Mouse (Mus musculus) gastrocnemius, adult 8-10 months (tissue): ENCODE data around the gene Trim2. TPM values are rescaled to one million over a fixed set of nuclear protein-coding genes. Genes with fewer than 3 reads are reported as not detected.
A peak's percentile ranks its signal among the peaks of the same experiment; 100 is the strongest.

Experiments
- DNase-seq, 2 experiments: peaks; one replicate each; pipeline ENCODE4 v3.0.0; 2022; ENCODE audit warnings: low spot score in 2 of 2
- total RNA-seq, 4 experiments: library from RNA; stranded (reverse); gene quantifications; 2 replicates each; pipeline ENCODE4 v1.2.4; 2022

The Trim2 gene
- total RNA-seq: 1 to 10 TPM in 3 of 4 experiments, under 1 TPM in 1; 0.92 to 3.0 (median 1.8) TPM

DNA sequence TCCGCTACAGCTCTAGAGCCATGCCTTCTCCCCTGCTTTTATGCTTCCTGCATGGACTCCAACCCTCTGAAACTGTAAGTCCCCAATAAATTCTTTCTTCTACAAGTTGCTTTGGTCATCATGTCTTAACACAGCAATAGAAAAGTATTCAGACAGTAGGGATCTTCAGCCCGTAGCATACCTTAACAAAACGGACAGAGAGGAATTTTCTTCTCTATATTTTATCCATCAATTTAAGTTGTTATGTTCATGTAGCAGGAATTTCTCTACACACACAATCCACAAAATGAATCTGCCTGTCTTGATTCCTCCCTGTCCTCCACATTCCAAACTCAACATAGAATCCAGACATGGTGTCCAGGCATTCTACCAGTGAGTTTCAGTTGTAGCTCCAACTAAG, at the start of gene Trim2:
Trim2 (minus strand) TSS at position 101 of the 400 bp plus-strand sequence.
- DNase-seq: no peak

DNA sequence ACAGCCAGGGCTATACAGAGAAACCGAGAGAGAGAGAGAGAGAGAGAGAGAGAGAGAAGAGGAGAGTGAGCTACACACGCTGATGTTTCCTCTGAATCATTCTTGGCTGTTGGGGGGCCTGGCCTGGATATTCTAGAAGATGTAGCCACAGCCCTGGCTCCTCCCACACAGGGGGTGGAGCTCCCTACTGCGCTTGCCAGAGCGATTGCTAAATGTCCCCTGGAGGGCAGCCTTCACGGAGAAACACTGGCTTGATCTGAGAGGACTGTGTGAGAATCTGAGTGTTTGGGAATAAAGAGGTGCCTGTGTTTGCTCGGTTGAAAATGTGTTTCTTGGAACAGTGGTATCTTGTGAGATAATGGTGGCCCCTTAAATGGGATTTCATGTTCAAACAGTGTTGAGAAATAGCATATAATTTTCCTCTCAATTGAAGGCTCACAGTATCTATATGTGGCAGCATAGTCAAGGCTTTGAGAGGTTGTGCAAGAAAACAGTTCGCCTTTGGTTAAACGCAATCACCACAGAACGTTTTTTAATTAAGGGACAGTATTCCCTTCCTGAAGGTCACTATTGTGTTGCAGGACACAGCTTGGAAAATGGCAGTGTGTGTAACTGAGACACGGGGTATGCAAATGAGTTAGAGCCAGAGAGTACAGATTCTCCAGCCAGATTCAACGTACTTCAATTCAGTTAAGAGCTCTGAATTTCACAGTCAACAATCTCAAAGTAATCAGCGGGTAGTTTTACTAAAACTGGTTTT, 49.4 kb upstream of the Trim2 start:
- DNase-seq: peak; percentile 72 to 77

DNA sequence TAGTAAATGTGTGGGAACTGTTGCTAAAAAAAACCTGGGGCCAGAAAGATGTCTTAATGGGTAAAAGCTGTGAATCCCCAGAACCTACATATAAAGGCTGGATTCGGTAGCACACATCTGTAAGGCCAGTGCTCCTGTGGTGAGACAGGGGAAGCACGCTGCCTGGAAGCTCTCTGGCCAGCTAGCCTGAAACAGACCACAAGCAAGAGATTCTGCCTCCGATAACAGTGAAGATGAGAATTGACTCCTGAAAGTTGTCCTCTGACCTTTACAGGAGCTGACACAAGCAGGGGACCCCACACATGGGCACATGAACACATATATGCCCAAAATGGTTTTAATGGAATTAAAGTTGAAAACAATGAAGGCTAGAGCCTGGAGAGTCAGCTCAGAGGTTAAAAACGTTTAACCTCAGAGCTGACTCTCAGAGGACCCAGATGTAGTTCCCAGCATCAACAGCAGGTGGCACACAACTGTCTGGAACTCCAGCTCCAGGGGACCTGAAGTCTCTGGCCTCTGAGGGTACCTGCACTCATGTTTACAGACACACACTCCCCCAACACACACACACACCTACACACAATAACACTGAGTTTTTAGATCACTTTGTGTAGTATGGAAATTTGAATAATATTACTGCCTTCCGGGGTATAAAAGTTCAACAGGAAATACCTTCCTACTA, 45.8 kb upstream of the Trim2 start:
- peak; percentile 19 to 33 for DNase-seq

DNA sequence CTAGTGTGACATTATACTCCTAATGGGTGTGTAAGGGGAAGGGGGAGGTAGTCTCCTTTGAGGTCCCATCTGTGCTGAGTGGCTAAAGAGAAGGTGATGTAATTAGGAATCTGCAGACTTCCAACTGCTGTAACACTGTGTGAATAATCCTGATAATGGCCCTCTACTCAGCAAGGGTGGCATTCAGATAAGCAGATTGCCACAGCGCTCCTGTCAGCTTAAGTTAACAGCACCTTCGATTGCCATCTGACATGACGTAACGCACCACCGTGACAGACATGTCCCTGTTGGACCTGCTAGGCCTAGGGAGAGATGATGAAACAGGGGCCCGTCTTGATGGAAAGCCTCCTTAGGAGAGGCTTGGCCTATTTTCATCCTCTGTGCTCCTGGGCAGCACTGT, 43.6 kb upstream of the Trim2 start:
- DNase-seq: no peak

GRCm38 (mm10) chr3:84349771-84350170, 43.1 kb upstream of the Trim2 start:
- no peak for DNase-seq

DNA sequence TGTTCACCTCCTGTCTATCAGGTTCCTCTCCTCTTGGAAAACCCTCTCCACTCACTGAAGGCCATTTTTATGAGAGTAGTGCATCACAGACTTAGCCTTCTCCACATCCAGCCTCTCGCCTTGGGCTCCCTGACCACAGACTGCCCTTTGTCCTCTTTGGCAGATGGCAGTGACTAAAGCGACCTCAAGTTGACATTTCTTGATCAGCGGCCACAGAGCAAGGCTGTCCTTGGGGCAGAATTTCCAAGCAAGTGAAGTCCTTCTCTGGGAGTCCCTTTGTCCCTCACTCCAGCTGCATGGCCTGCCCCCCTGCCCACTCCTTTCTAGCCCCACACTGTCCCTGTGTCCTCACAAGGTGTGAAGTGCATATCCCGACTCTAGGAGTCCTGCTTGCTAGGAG, 40.7 kb upstream of the Trim2 start:
- DNase-seq: no peak

DNA sequence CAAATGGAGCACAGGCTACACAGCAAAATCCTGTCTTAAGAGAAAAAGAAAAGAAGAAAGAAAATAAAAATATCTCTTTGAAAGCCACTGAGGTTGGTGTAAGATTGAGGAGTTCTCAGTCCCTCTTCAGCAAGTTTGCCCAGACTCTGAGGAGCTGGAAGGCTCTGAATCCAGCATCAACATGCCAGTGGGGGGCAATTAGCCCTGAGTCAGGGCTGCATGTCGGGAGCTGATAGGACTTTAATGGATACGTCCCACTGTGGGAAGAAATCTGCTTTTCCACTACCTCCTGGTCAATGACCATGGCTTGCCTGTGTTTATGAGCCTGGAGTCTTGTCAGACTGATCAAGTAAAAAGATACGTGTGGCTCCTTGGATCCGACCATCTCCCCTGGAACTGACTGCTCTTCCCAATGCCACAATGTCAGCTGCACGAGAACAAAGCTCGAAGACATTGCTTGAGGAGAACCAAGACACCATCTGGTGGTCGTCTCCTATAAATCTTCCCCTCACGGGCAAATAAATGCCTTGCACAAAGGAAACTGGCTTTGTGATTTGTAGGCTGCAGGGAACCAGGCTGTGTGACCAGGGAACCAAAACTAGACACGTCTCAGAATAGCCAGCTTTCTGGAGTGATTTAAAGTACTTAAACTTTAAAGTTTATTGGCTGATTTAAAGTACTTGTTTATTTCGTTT, 39.9 kb upstream of the Trim2 start:
- no peak for DNase-seq

GRCm38 (mm10) chr3:84345646-84345980, 38.9 kb upstream of the Trim2 start:
- no peak for DNase-seq

GRCm38 (mm10) chr3:84344725-84345645, 38.3 kb upstream of the Trim2 start:
- peak; percentile 59 to 67 for DNase-seq

- DNase-seq: no peak
Measured at GRCm38 (mm10) chr3:84343101-84343500, 36.4 kb upstream of the Trim2 start.

DNA sequence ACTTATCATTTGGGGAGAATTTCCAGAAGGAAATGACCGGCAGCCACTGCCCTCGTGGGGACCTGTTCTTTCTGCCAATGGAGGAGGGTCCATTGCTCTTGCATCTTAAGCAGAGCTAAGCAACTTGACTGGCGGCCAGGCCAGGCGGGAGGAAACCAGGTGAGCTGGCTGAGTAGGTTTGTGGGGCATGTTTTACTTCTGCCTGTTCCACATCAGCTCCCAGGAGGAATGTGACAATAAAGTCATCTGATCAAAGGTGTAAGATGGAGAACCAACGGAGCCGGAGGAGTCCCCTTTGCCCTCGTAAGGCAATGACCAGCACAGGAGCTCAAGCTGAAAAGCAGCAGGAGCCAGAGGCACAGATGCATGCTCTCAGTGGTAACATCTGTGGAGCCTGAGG, 35.1 kb upstream of the Trim2 start:
- DNase-seq: no peak

DNA sequence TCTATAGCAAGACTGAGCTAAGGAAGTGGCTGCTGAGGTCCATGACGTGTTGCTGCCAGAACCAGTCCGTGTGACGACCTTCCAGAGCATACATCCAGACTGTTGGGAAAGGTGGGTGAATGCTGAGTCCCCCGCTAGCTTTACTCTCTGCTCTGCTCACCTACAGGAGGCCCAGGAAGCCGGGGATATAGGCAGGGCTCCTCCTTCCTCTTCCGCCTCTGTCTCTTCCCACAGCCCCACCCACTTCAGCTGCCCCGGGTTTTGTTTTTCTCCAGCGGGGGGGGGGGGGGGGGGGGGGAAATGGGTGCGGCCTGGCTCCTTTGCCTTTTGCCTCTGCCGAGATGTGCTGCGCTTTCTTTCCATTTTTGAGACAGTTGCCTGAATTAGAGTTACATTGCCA, 30.9 kb upstream of the Trim2 start:
- DNase-seq: no peak

DNA sequence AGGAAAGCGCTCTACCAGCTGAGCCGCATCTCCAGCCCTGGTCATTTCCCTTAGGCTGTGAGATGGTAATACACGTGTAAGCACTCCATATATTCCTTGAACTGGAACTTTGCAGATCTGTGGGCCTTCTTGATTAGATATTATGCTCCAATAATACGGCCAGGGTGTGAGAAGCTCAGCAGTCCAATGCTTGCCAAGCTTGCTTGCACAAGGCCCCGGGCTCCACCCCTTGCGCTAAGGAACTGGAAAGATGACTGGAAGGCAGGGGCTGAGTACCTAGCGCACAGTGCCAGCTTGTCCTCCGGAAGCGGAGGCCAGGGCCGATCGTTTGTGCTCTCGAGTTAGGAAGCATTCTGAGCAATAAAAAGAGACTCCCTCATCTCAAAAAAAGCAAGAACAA, 29.7 kb upstream of the Trim2 start:
- DNase-seq: no peak

- DNase-seq: no peak
Measured at GRCm38 (mm10) chr3:84335421-84336073, 28.9 kb upstream of the Trim2 start.

- no peak for DNase-seq
Measured at GRCm38 (mm10) chr3:84334771-84335420, 28.2 kb upstream of the Trim2 start.

DNA sequence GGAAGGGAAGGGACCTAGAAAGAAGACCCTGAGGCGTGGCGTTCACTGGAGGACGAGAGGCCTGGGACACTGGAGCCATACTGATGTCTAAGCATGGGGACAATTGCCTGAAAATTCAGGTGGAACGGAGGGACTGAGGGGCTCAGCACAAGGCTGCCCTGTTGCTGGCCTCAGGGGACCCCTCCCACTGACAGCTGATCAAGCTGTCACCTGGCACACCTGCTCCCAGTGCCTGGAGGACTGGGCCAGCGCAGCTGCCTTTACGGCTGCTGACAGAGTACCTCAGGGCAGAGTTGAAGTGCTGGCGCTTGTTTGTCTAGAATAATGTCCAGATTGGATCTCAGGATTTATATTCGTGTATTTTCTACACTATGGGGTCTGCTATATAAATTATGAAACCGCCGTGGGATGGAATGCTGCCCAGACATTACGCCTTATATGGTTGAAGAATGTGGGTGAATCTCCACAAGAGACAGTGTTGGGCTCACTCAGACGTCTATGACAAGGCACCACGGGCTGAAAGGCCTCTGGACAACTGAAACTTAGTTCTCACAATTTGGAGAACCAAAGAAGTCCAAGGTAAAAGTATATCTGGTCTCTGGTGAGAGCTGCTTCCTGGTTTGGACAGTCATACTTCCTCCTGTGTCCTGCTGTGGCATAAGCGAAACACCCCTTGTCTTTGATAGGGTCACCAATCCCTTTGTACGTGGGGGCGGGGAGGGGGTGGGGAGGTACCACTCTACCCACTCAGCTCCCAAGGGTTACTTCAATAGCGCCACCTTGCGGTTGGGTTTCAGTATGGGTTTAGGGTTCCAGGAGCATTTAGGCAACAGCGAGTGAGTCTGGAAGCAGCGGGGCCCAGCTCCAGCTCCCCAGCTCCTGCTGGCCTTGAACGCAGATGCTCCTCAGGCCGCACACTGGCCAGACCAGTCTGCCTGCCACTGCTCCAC, 27.0 kb upstream of the Trim2 start:
- peak in 1 of 2 experiments; percentile 14 for DNase-seq

GRCm38 (mm10) chr3:84330210-84330609, 23.5 kb upstream of the Trim2 start:
- DNase-seq: no peak

DNA sequence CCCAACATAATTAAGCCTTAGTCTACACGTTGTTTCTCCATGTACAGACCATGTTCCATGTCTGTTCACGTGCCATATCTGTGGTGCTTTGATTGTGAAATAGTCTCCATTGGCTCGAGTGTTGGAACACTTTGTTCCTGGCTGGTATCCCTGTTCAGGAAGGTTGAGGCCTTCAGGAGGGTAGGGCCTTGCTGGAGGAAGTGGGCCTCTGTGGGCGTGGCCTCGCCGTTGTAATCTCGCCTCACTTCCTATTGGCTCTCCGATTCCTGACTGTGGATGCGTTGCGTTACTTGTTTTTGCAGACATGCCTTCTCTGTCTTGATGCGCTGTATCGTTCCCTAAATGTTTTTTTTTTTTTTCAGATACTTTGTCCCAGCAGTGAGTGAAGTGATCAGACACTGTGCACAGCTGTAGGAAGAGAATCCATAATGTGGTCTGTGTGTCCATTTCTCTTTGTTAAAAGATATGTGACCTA, 18.3 kb upstream of the Trim2 start:
- no peak for DNase-seq

- no peak for DNase-seq
Measured at GRCm38 (mm10) chr3:84324478-84324877, 17.8 kb upstream of the Trim2 start.
